Mouse (Mus musculus) lung, adult 2 months (tissue): Measurements from ENCODE around the gene Ift122.

ENCODE experiments used
- CTCF ChIP-seq: fragments of 200-500 bp; IDR thresholded peaks from 2 replicates; pipeline ENCODE4 v1.5.1; 2011; ENCODE audit warnings: mild to moderate bottlenecking, low read length, control low read depth; ENCODE audit not compliant: insufficient read depth
- POLR2A ChIP-seq: fragments of 200-500 bp; IDR thresholded peaks from 2 replicates; pipeline ENCODE4 v1.6.1; 2011; ENCODE audit warnings: low read depth, mild to moderate bottlenecking, control low read depth, low read length, borderline replicate concordance; ENCODE audit errors: extremely low read depth

DNA sequence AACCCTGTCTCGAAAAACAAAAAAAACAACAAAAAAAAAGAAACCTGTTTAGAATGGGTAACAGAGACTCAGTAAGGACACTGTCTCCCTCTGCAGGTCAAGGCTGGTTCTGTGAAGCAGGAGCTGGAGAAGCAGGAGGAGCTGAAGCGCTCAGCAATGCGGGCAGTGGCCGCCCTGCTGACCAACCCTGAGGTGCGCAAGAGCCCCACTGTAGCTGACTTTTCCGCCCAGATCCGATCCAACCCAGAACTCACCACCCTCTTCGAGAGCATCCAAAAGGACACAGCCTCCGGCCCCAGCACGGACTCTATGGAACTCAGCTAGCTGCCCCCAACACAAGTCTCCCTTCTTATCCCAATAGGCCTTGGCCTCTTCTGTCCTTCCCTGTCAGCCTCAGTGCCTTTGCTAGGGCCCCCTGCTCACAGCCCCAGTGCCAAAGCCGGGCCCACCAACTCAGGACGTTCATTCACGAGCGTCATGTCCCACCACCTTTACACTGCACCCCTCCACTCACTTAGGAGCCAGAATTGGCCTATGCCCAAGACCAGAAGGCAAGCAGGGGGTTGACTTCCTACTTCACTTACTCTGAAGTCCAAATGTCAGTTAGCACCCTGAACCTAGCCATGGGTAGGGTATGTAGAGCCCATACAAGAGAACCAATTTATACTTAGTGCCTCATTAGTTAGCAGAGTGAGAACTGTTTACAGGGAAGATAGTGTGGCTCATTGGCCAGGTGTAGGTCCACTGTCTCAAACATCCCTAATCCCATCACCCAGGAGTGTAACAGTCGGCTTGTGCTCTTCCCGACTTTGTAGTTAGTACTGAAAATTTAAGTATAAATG lies 49.5 kb upstream of the Ift122 start:
- TF ChIP-seq POLR2A (no peak), CTCF (peak; percentile 72)
